Mouse (Mus musculus): ENCODE data around the gene Gm21958. TPM values are rescaled to one million over a fixed set of nuclear protein-coding genes. Genes with fewer than 3 reads are reported as not detected.

The Gm21958 gene
- not detected in 2 replicates for polyA plus RNA-seq (2012; rRNA removed)

GRCm38 (mm10) chr3:54714253-54714652 lies at the start of gene Gm21958:
Gm21958 (minus strand) TSS chr3:54714353.

GRCm38 (mm10) chr3:54755145-54756041 lies 41.2 kb upstream of the Gm21958 start, which contains the start of gene Smad9:
Smad9 (plus strand) TSS chr3:54755582.

DNA sequence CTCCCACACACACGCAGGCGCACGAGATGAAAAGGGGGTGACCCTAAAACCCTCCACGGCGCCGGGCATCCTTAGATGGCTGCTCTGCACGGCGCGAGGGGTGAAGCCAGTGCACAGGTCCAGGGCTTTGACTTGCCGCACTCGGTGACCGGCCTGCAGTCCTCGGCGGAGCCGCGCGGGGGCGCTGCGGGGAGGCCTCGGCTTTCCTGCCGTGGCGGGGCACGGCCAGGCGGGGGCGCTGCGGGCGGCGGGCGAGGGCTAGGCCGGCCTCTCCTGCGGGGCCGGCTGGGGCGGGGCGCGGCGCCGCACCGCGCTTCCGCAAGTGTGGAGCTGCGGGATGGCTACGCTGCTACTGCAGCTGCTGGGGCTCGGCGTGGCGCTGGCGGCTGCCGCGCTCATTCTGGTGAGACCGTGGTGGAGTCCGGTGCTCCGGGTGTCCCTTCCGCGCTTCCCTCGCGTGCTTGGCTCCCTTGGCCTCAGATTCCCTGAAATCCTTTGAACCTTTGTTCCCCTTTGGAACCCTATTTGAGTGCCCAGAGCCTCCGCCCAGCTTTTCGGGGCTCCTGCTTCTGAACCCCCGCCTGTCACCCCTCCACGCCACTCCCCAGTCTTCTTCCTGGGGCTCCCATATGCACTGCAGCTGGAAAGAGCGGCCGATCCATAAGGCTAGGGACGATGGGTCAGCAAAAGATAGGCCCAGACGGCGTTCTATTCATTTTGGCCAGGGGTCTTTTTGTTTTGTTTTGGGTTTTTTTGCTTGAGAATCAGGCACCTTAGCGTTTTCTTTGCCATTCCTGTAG lies 21.3 kb upstream of the Gm21958 start, which contains the start of the genes Exosc8 and Alg5:
TSS of gene Exosc8 (minus strand) at position 147 of the 800 bp plus-strand sequence.
TSS of gene Alg5 (plus strand) at position 293 of the 800 bp plus-strand sequence.

GRCm38 (mm10) chr3:54692202-54693055 lies 21.7 kb downstream of the Gm21958 start, which contains the start of gene Supt20:
Supt20 (plus strand) TSS chr3:54692807.

Other genes starting within 250 kb of the Gm21958 start
- 71.1 and 122 TPM in 2 replicates for gene Supt20, start 21.5 kb downstream of the Gm21958 start, polyA plus RNA-seq (2012; rRNA removed)
- gene Exosc8, start 21.0 kb upstream of the Gm21958 start, polyA plus RNA-seq (2012; rRNA removed): 161 and 178 TPM in 2 replicates
- 27.1 and 36.2 TPM in 2 replicates for gene Alg5, start 21.2 kb upstream of the Gm21958 start, polyA plus RNA-seq (2012; rRNA removed)
- gene Smad9, start 41.2 kb upstream of the Gm21958 start, polyA plus RNA-seq (2012; rRNA removed): 0.60 and 2.2 TPM in 2 replicates
- gene Rfxap, start 93.4 kb upstream of the Gm21958 start, polyA plus RNA-seq (2012; rRNA removed): 49.3 and 64.2 TPM in 2 replicates
- gene Sertm1, start 201.5 kb upstream of the Gm21958 start, polyA plus RNA-seq (2012; rRNA removed): 1.8 and 2.0 TPM in 2 replicates